ENCODE assay signal across 22 mouse cellular contexts in genomic region chr7:49182427-49182826, GRCm38 (mm10).
DNase-seq lines count a peak whose midpoint lies in the region; ATAC-seq and TF ChIP-seq lines count a peak whose summit lies in the region.
"Had no signal": no experiment of that assay in that cellular context is flagged by ENCODE, and none has a peak within 500 bp of the region (broad histone marks: within the 10 kb centered on the region; RNA-seq: fewer than 3 reads in every experiment).

No protein-coding gene starts in this region.

- WGBS in midbrain, embryonic 16.5 days: 70% methylated on average over 5 of the region's 5 CpGs

- no peak overlapping the region for H3K4me3 ChIP-seq in gastrocnemius, adult 2 months
- no peak overlapping the region for H3K4me3 ChIP-seq in midbrain, embryonic 16.5 days (ENCODE audit: low read depth, low read length)
- H3K4me3 ChIP-seq in layer of hippocampus, adult 2 months: no peak overlapping the region
- H3K4me3 ChIP-seq: embryonic facial prominence, embryonic 15.5 days; heart, adult 2 months; hindbrain, embryonic 13.5 days; limb, embryonic 13.5 days; liver, embryonic 12.5 days; midbrain, embryonic 12.5 days had no signal

- no peak for TF ChIP-seq CTCF in gastrocnemius, adult 2 months (IDR thresholded peaks at IDR 0.05)
- TF ChIP-seq CTCF in layer of hippocampus, adult 2 months (conservative IDR thresholded peaks at IDR 0.05): no peak

- intact Hi-C loops in gastrocnemius, adult 2 months (cut with DNase I): no loop called here
- intact Hi-C loops in gastrocnemius, postnatal 14 days (cut with DNase I; ENCODE audit: low total_unique reads): no loop called here

- DNase-seq in gastrocnemius, adult 2 months: peak; percentile 80
- DNase-seq in gastrocnemius, postnatal 10 days: no peak
- DNase-seq in cerebellum, adult 11 months: peak; percentile 51
- DNase-seq in cerebellum, adult 9-10 months: peak; percentile 70
- DNase-seq in gastrocnemius, postnatal 14 days: peak; percentile 15
- DNase-seq in adrenal gland, postnatal 25 days: no peak
- DNase-seq in layer of hippocampus, adult 2 months (ENCODE audit: low spot score in 2 of 2): no peak
- DNase-seq: adrenal gland, postnatal 36 days; heart, adult 2 months; kidney, adult 18-20 months; lung, adult 18-20 months; lung, postnatal 10 days; thymus, postnatal 14 days had no signal

- H3K27me3 ChIP-seq in midbrain, embryonic 16.5 days (ENCODE audit: control insufficient read depth, insufficient read depth, low read depth, low read length): no peaks in the 10 kb centered on the region
- H3K27me3 ChIP-seq: embryonic facial prominence, embryonic 15.5 days; hindbrain, embryonic 13.5 days; limb, embryonic 13.5 days; liver, embryonic 12.5 days; midbrain, embryonic 12.5 days had no signal

- H3K4me2 ChIP-seq in midbrain, embryonic 16.5 days (ENCODE audit: low read length): no peak overlapping the region
- H3K4me2 ChIP-seq: embryonic facial prominence, embryonic 15.5 days; hindbrain, embryonic 13.5 days; limb, embryonic 13.5 days; liver, embryonic 12.5 days; midbrain, embryonic 12.5 days had no signal

- no peak overlapping the region for H3K9ac ChIP-seq in midbrain, embryonic 16.5 days (ENCODE audit: low read depth, low read length)
- H3K9ac ChIP-seq: embryonic facial prominence, embryonic 15.5 days; hindbrain, embryonic 13.5 days; limb, embryonic 13.5 days; liver, embryonic 12.5 days; midbrain, embryonic 12.5 days had no signal

- ATAC-seq in midbrain, embryonic 16.5 days: no peak
- ATAC-seq: CD4-positive, CD25-positive, alpha-beta regulatory T cell, adult 4 months; forebrain, embryonic 16.5 days; inflammation-experienced regulatory T-cells, adult 6 months; liver, embryonic 12.5 days had no signal

- H3K9me3 ChIP-seq in midbrain, embryonic 16.5 days (replicated peaks; ENCODE audit: control insufficient read depth, low read length, poor library complexity, severe bottlenecking): no peaks in the 10 kb centered on the region
- H3K9me3 ChIP-seq: embryonic facial prominence, embryonic 15.5 days; hindbrain, embryonic 13.5 days; limb, embryonic 13.5 days; liver, embryonic 12.5 days; midbrain, embryonic 12.5 days had no signal

- peaks cover 24% of the 10 kb centered on the region for H3K4me1 ChIP-seq in midbrain, embryonic 16.5 days (ENCODE audit: control insufficient read depth, insufficient read depth, low read length)
- H3K4me1 ChIP-seq: liver, embryonic 12.5 days had no signal

- H3K27ac ChIP-seq in gastrocnemius, adult 2 months: peak overlapping the region; percentile 46; the same call in 1 of the 2 replicates
- no peak overlapping the region for H3K27ac ChIP-seq in midbrain, embryonic 16.5 days (ENCODE audit: low read length)
- H3K27ac ChIP-seq in layer of hippocampus, adult 2 months: no peak overlapping the region
- H3K27ac ChIP-seq: embryonic facial prominence, embryonic 15.5 days; heart, adult 2 months; hindbrain, embryonic 13.5 days; limb, embryonic 13.5 days; liver, embryonic 12.5 days; midbrain, embryonic 12.5 days had no signal

- H3K36me3 ChIP-seq in midbrain, embryonic 16.5 days (ENCODE audit: control insufficient read depth, insufficient read depth, low read length): no peaks in the 10 kb centered on the region
- H3K36me3 ChIP-seq: embryonic facial prominence, embryonic 15.5 days; hindbrain, embryonic 13.5 days; limb, embryonic 13.5 days; liver, embryonic 12.5 days; midbrain, embryonic 12.5 days had no signal

Comparison
In these comparisons a context has a peak if more than half of its experiments do, and no peak if none do; other contexts are left out.
1. DNase-seq: peak in gastrocnemius, adult 2 months (single experiment), cerebellum, adult 11 months (single experiment), cerebellum, adult 9-10 months (single experiment) and gastrocnemius, postnatal 14 days (single experiment); none in gastrocnemius, postnatal 10 days (single experiment), adrenal gland, postnatal 25 days (single experiment) and layer of hippocampus, adult 2 months (0 of 2).